In genomic region chrX:12916684-12917083, GRCm38 (mm10) we compare ENCODE assay signal across 8 mouse cellular contexts.
DNase-seq lines count a peak whose midpoint lies in the region; ATAC-seq lines count a peak whose summit lies in the region.

No protein-coding gene starts in this region.

- H3K27ac ChIP-seq in stomach, embryonic 16.5 days (ENCODE audit: low read length), result no peak overlapping the region

- no peaks in the 10 kb centered on the region for H3K27me3 ChIP-seq in stomach, embryonic 16.5 days (ENCODE audit: control insufficient read depth, insufficient read depth, low read length)

- DNase-seq in cerebellum, postnatal 14 days, result peak; percentile 5 to 33
- DNase-seq in cerebellum, adult 8-10 months, result no peak
- DNase-seq in urinary bladder, adult 2 months (ENCODE audit: low spot score), result peak; percentile 21
- DNase-seq in urinary bladder, postnatal 36 days (ENCODE audit: low spot score in 2 of 2), result no peak
- DNase-seq in kidney, postnatal 14 days, result peak; percentile 14
- no peak for DNase-seq in layer of hippocampus, postnatal 36 days
- DNase-seq in layer of hippocampus, postnatal 14 days (ENCODE audit: low spot score in 2 of 2), result no peak

- H3K9me3 ChIP-seq in stomach, embryonic 16.5 days (replicated peaks; ENCODE audit: control insufficient read depth, low read length), result no peaks in the 10 kb centered on the region

- peak overlapping the region; percentile 42 for H3K4me2 ChIP-seq in stomach, embryonic 16.5 days (ENCODE audit: low read depth, low read length)

- no peaks in the 10 kb centered on the region for H3K4me1 ChIP-seq in stomach, embryonic 16.5 days (ENCODE audit: control insufficient read depth, insufficient read depth, low read length)

- H3K36me3 ChIP-seq in stomach, embryonic 16.5 days (ENCODE audit: control insufficient read depth, insufficient read depth, low read length), result no peaks in the 10 kb centered on the region

- 27% methylated on average over 11 of the region's 11 CpGs for WGBS in stomach, embryonic 16.5 days

- no peak for ATAC-seq in stomach, embryonic 16.5 days (ENCODE audit: insufficient read depth, low FRiP score)

- no peak overlapping the region; the same call in 1 of the 2 replicates for H3K4me3 ChIP-seq in stomach, embryonic 16.5 days (replicated peaks; ENCODE audit: low read length)

- peak overlapping the region; percentile 8; the same call in 1 of the 2 replicates for H3K9ac ChIP-seq in stomach, embryonic 16.5 days (ENCODE audit: low read length)

Comparison
In these comparisons a context has a peak if more than half of its experiments do, and no peak if none do; other contexts are left out.
1. DNase-seq: peak in cerebellum, postnatal 14 days (2 of 2), urinary bladder, adult 2 months (single experiment) and kidney, postnatal 14 days (single experiment); none in cerebellum, adult 8-10 months (single experiment), urinary bladder, postnatal 36 days (0 of 2), layer of hippocampus, postnatal 36 days (0 of 2) and layer of hippocampus, postnatal 14 days (0 of 2).